Comparison of ENCODE assay signal across 9 mouse cellular contexts in genomic region chr13:49345476-49345875, GRCm38 (mm10). TPM values are rescaled to one million over a fixed set of nuclear protein-coding genes. Genes with fewer than 3 reads are reported as not detected.
DNase-seq lines count a peak whose midpoint lies in the region; ATAC-seq and TF ChIP-seq lines count a peak whose summit lies in the region.
"Had no signal": no experiment of that assay in that cellular context is flagged by ENCODE, and none has a peak within 500 bp of the region (broad histone marks: within the 10 kb centered on the region; RNA-seq: fewer than 3 reads in every experiment).

No protein-coding gene starts in this region.

- no peak overlapping the region for H3K4me3 ChIP-seq in C2C12 (ENCODE audit: insufficient read depth, poor library complexity, severe bottlenecking)

- H3K36me3 ChIP-seq in C2C12 (ENCODE audit: control insufficient read depth, insufficient read depth): peaks cover 6% of the 10 kb centered on the region

- H3K27me3 ChIP-seq in C2C12 (ENCODE audit: control insufficient read depth, insufficient read depth, insufficient read length): no peaks in the 10 kb centered on the region

- ATAC-seq in erythroid progenitor cell, adult 5-6 weeks (replicated peaks; ENCODE audit: low FRiP score, poor library complexity, severe bottlenecking): no peak

- peaks cover 86% of the 10 kb centered on the region for H3K79me3 ChIP-seq in C2C12 (ENCODE audit: low read depth)

- peaks cover 93% of the 10 kb centered on the region for H3K79me2 ChIP-seq in C2C12 (ENCODE audit: control insufficient read depth, insufficient read depth)

- DNase-seq in cerebellum, adult 18-20 months: peak; percentile 40 to 51
- DNase-seq in cerebellum, postnatal 4 days (ENCODE audit: low spot score in 2 of 2): no peak
- peak; percentile 78 for DNase-seq in gastrocnemius, postnatal 25 days
- peak; percentile 73 for DNase-seq in kidney, postnatal 14 days
- no peak for DNase-seq in right cerebral cortex, postnatal 14 days
- no peak for DNase-seq in thymus, postnatal 0 days (ENCODE audit: low spot score)
- DNase-seq: lung, embryonic 14.5 days had no signal

- H3ac ChIP-seq in C2C12 (ENCODE audit: control insufficient read depth, insufficient read length, low read depth): no peak overlapping the region

- TF ChIP-seq CTCF in C2C12 (IDR thresholded peaks at IDR 0.05; ENCODE audit: control insufficient read depth, insufficient read depth, insufficient read length): no peak

TF ChIP-seq in C2C12, 6 proteins besides CTCF, POLR2A, EP300 and RAD21:
- TF ChIP-seq MAX (IDR thresholded peaks at IDR 0.05) (peak; percentile 72), FOSL1 (IDR thresholded peaks at IDR 0.05; ENCODE audit: insufficient read depth, low read length, poor library complexity, severe bottlenecking) (no peak), MYOD1 (IDR thresholded peaks at IDR 0.05; ENCODE audit: control insufficient read depth, insufficient read length, low read depth) (peak; percentile 92)
TF ChIP-seq in C2C12: peak in this region for 2.

RNA-seq across cellular contexts. Expression of gene Bicd2, which starts 4.1 kb away (rescaled TPM):
- 42.9 TPM for polyA plus RNA-seq in C2C12 (2012; fragmentation: generic; extraction: Trizol)
- total RNA-seq in gastrocnemius, postnatal 25 days (2021): 10 to 100 TPM; 19.9 to 23.1 TPM
- total RNA-seq in erythroid progenitor cell, adult 5-6 weeks (2015; ENCODE audit: low replicate concordance): 12.6 and 19.7 TPM in 2 replicates
- 28.8 and 35.2 TPM in 2 replicates for total RNA-seq in erythroid progenitor cell, adult 5-6 weeks (2017; ENCODE audit: low replicate concordance)
- 25.4 and 27.0 TPM in 2 replicates for polyA plus RNA-seq in thymus, postnatal 0 days (2015; fragmentation: Nextera tagmentation; extraction: Ambion mirVana)

RNA-seq across cellular contexts. Expression of gene Fgd3, which starts 25.4 kb away (rescaled TPM):
- 44.8 TPM for polyA plus RNA-seq in C2C12 (2012; fragmentation: generic; extraction: Trizol)
- under 1 TPM; 0.54 to 0.97 TPM for total RNA-seq in gastrocnemius, postnatal 25 days (2021)
- 1.8 and 3.4 TPM in 2 replicates for total RNA-seq in erythroid progenitor cell, adult 5-6 weeks (2015; ENCODE audit: low replicate concordance)
- 3.1 and 5.5 TPM in 2 replicates for total RNA-seq in erythroid progenitor cell, adult 5-6 weeks (2017; ENCODE audit: low replicate concordance)
- 1.7 and 2.1 TPM in 2 replicates for polyA plus RNA-seq in thymus, postnatal 0 days (2015; fragmentation: Nextera tagmentation; extraction: Ambion mirVana)

Comparison
In these comparisons a context has a peak if more than half of its experiments do, and no peak if none do; other contexts are left out.
1. DNase-seq: peak in cerebellum, adult 18-20 months (2 of 2), gastrocnemius, postnatal 25 days (single experiment) and kidney, postnatal 14 days (single experiment); none in cerebellum, postnatal 4 days (0 of 2), right cerebral cortex, postnatal 14 days (single experiment) and thymus, postnatal 0 days (single experiment).